Mouse (Mus musculus): ENCODE measurements around the gene Slfn4. TPM values are rescaled to one million over a fixed set of nuclear protein-coding genes. Genes with fewer than 3 reads are reported as not detected.
A peak's percentile ranks its signal among the peaks of the same experiment; 100 is the strongest.
"Not testable (repeated sequence)": the region's sequence is repeated elsewhere in the genome, so short reads cannot be mapped to it uniquely, and the experiment has no call there.

The Slfn4 gene
- 0.37 and 0.47 TPM in 2 replicates for polyA plus RNA-seq (2012; rRNA removed)

GRCm38 (mm10) chr11:83174948-83175539 is at the start of gene Slfn4:
Gene Slfn4 (plus strand): TSS chr11:83175186.
- Histone ChIP-seq H3K4me1 (ENCODE audit: control insufficient read depth, insufficient read depth, insufficient read length, low read length) (no peaks in the 10 kb centered on the region), H3K36me3 (ENCODE audit: control insufficient read depth, insufficient read depth, low read length) (no peaks in the 10 kb centered on the region), H3K27ac (ENCODE audit: insufficient read depth, low read depth, low read length) (no peak within 1 kb of the TSS), H3K4me3 (ENCODE audit: low read depth, low read length) (peak within 1 kb of the TSS; percentile 50), H3K27me3 (ENCODE audit: control insufficient read depth, insufficient read depth, low read length) (no peaks in the 10 kb centered on the region)
- 60% methylated on average over 12 of the region's 12 CpGs for WGBS
- no peak for TF ChIP-seq POLR2A (IDR thresholded peaks at IDR 0.05; ENCODE audit: low read depth, low read length)
- TF ChIP-seq CTCF (IDR thresholded peaks at IDR 0.05; ENCODE audit: extremely low read depth, insufficient read length, insufficient replicate concordance, low read depth, low read length): no peak

DNA sequence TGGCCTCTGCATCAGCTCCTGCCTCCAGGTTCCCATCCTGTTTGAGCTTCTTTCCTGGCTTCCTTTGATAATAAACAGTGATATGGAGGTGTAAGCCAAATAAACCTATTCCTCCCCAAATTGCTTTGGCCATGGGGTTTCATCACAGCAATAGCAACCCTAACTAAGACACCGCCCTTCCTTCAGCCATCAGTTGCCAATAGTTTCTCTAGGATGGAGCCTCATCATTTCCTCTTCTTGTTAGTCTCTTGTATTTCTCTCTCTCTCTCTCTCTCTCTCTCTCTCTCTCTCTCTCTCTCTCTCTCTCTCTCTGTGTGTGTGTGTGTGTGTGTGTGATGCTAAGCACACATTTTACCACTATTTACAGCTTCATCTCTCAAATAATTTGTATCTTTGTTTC is 49.4 kb upstream of the Slfn4 start:
- not testable (repeated sequence) for H3K36me3 ChIP-seq (ENCODE audit: control insufficient read depth, insufficient read depth, low read length); H3K4me3 ChIP-seq (ENCODE audit: low read depth, low read length); H3K4me1 ChIP-seq (ENCODE audit: control insufficient read depth, insufficient read depth, insufficient read length, low read length); H3K27ac ChIP-seq (ENCODE audit: insufficient read depth, low read depth, low read length); H3K27me3 ChIP-seq (ENCODE audit: control insufficient read depth, insufficient read depth, low read length)
- WGBS: 90% methylated on average over 1 of the region's 1 CpGs

GRCm38 (mm10) chr11:83137253-83137652 is 37.7 kb upstream of the Slfn4 start:
- H3K36me3 ChIP-seq (ENCODE audit: control insufficient read depth, insufficient read depth, low read length); H3K4me1 ChIP-seq (ENCODE audit: control insufficient read depth, insufficient read depth, insufficient read length, low read length); H3K4me3 ChIP-seq (ENCODE audit: low read depth, low read length); H3K27ac ChIP-seq (ENCODE audit: insufficient read depth, low read depth, low read length); H3K27me3 ChIP-seq (ENCODE audit: control insufficient read depth, insufficient read depth, low read length): not testable (repeated sequence)
- 100% methylated on average over 1 of the region's 2 CpGs for WGBS

- H3K36me3 ChIP-seq (ENCODE audit: control insufficient read depth, insufficient read depth, low read length); H3K4me1 ChIP-seq (ENCODE audit: control insufficient read depth, insufficient read depth, insufficient read length, low read length); H3K27ac ChIP-seq (ENCODE audit: insufficient read depth, low read depth, low read length); H3K4me3 ChIP-seq (ENCODE audit: low read depth, low read length); H3K27me3 ChIP-seq (ENCODE audit: control insufficient read depth, insufficient read depth, low read length): not testable (repeated sequence)
- no CpG with 5 or more reads among the region's 1 CpGs for WGBS
Measured at GRCm38 (mm10) chr11:83148939-83149338, 26.0 kb upstream of the Slfn4 start.

GRCm38 (mm10) chr11:83191134-83191893 is 16.3 kb downstream of the Slfn4 start, which contains the start of gene Slfn3:
Gene Slfn3 (plus strand): TSS chr11:83191330.
- 0 out of 2 replicates have a peak within 1 kb of the TSS, but pooled peaks have one; percentile 17 for H3K27ac ChIP-seq (ENCODE audit: insufficient read depth, low read depth, low read length)
- no peaks in the 10 kb centered on the region for H3K36me3 ChIP-seq (ENCODE audit: control insufficient read depth, insufficient read depth, low read length)
- WGBS: 74% methylated on average over 12 of the region's 12 CpGs
- TF ChIP-seq POLR2A (IDR thresholded peaks at IDR 0.05; ENCODE audit: low read depth, low read length) (no peak; the same call in 1 of the 2 replicates), CTCF (IDR thresholded peaks at IDR 0.05; ENCODE audit: extremely low read depth, insufficient read length, insufficient replicate concordance, low read depth, low read length) (no peak)
- H3K4me1 ChIP-seq (ENCODE audit: control insufficient read depth, insufficient read depth, insufficient read length, low read length): no peaks in the 10 kb centered on the region
- peak within 1 kb of the TSS; percentile 43 for H3K4me3 ChIP-seq (ENCODE audit: low read depth, low read length)
- H3K27me3 ChIP-seq (ENCODE audit: control insufficient read depth, insufficient read depth, low read length): no peaks in the 10 kb centered on the region

GRCm38 (mm10) chr11:83192001-83192400 is 17.0 kb downstream of the Slfn4 start:
- H3K4me3 ChIP-seq (ENCODE audit: low read depth, low read length): peak overlapping the region; percentile 25
- TF ChIP-seq CTCF (IDR thresholded peaks at IDR 0.05; ENCODE audit: extremely low read depth, insufficient read length, insufficient replicate concordance, low read depth, low read length) (no peak), POLR2A (IDR thresholded peaks at IDR 0.05; ENCODE audit: low read depth, low read length) (no peak)
- H3K27me3 ChIP-seq (ENCODE audit: control insufficient read depth, insufficient read depth, low read length): no peaks in the 10 kb centered on the region
- H3K27ac ChIP-seq (ENCODE audit: insufficient read depth, low read depth, low read length): 0 out of 2 replicates have a peak overlapping the region, but pooled peaks have one; percentile 17
- H3K4me1 ChIP-seq (ENCODE audit: control insufficient read depth, insufficient read depth, insufficient read length, low read length): no peaks in the 10 kb centered on the region
- no peaks in the 10 kb centered on the region for H3K36me3 ChIP-seq (ENCODE audit: control insufficient read depth, insufficient read depth, low read length)
- 33% methylated on average over 3 of the region's 3 CpGs for WGBS

GRCm38 (mm10) chr11:83205002-83205401 is 30.0 kb downstream of the Slfn4 start:
- H3K27me3 ChIP-seq (ENCODE audit: control insufficient read depth, insufficient read depth, low read length): 0 out of 2 replicates have a peak, but pooled peaks cover 2% of the 10 kb centered on the region
- no peaks in the 10 kb centered on the region for H3K36me3 ChIP-seq (ENCODE audit: control insufficient read depth, insufficient read depth, low read length)
- TF ChIP-seq CTCF (IDR thresholded peaks at IDR 0.05; ENCODE audit: extremely low read depth, insufficient read length, insufficient replicate concordance, low read depth, low read length): no peak
- TF ChIP-seq POLR2A (IDR thresholded peaks at IDR 0.05; ENCODE audit: low read depth, low read length): no peak
- H3K4me3 ChIP-seq (ENCODE audit: low read depth, low read length): no peak overlapping the region
- H3K4me1 ChIP-seq (ENCODE audit: control insufficient read depth, insufficient read depth, insufficient read length, low read length): no peaks in the 10 kb centered on the region
- no peak overlapping the region for H3K27ac ChIP-seq (ENCODE audit: insufficient read depth, low read depth, low read length)
